Mouse (Mus musculus) kidney, adult 2 months (tissue): ENCODE measurements around the gene Vwa8.

ENCODE experiments used
- CTCF ChIP-seq: fragments of 200-500 bp; conservative IDR thresholded peaks from 2 replicates; pipeline ENCODE4 v1.5.1; 2011; ENCODE audit warnings: low read depth, mild to moderate bottlenecking, control low read depth, low read length, moderate library complexity, mixed read lengths; ENCODE audit not compliant: insufficient read depth, insufficient read length
- POLR2A ChIP-seq: fragments of 200-500 bp; IDR thresholded peaks from one replicate; pipeline ENCODE4 v1.6.1; 2011; ENCODE audit warnings: low read depth, low read length, control low read depth

GRCm38 (mm10) chr14:79226056-79226455, 377.2 kb downstream of the Vwa8 start:
- TF ChIP-seq POLR2A (no peak), CTCF (no peak)
